Mouse (Mus musculus) hematopoietic stem cell, adult 5-6 weeks (primary cell): ENCODE results near the gene Atp1a2. TPM values are rescaled to one million over a fixed set of nuclear protein-coding genes. Genes with fewer than 3 reads are reported as not detected.
A peak's percentile ranks its signal among the peaks of the same experiment; 100 is the strongest.

ENCODE experiments used
- ATAC-seq, 2 experiments: fragments of 125-278 bp in 1 of 2; replicated peaks in 1 of 2; 2 replicates each; pipeline ENCODE4 v1.8.0; 2016 to 2017; ENCODE audit warnings: inconsistent platforms in 2 of 2, mild to moderate bottlenecking in 2 of 2, moderate number of reproducible peaks in 2 of 2, low read depth in 1 of 2, moderate TSS enrichment in 1 of 2; ENCODE audit not compliant: low FRiP score in 2 of 2, poor library complexity in 2 of 2, severe bottlenecking in 2 of 2, insufficient read depth in 1 of 2, low TSS enrichment in 1 of 2
- total RNA-seq: library from RNA; stranded (forward); fragments of 172-1452, 232-1000 nt; gene quantifications from 2 replicates; pipeline ENCODE4 v1.2.3, GENCODE M21; 2017

Atp1a2 gene
- total RNA-seq: not detected in 2 replicates

DNA sequence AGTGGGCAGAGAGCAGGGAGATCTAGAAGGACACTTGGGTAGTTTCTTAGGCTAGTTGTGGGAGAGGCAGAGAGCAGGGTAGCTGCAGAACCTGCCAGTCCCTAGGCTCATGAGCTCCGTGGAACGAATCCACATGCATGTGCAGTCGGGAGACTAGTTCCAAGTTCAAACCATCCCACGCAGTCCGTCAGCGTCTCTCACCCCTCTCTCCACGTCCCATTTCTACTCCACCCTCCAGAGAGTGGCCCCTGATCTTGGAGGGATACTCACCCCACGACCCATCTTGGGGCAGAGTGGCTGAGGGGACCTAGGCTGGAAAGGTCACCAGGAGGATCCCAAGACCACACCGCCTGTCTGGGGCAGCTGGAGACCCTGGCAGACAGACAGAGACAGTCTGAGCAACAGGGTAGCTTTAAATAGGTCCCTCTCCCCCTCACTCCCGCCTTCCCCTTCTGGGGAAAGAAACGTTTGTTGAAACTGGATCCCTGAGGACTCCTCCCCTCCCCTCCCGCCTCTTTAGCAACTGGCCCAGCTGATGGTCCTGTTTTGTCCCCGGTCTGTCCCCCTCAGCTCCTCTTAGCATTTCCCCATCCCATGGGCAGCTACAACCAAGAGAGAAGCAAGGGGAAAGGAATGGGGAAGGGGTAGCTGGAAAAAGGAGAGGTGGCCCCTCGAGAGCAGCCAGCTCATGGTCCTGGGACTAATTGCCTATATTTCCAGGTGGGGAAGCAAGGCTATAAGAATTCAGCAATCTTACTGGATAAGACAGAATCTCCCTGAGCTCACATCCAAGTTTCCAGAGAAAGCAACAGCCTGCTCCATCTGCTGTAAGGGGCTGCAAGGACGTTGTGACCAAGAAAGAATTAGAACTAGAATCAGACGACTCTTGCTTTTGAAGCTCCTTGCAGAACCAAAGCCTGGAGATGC, at the start of gene Atp1a2:
Gene Atp1a2 (minus strand): TSS at position 454 of the 927 bp plus-strand sequence.
- no peak for ATAC-seq

DNA sequence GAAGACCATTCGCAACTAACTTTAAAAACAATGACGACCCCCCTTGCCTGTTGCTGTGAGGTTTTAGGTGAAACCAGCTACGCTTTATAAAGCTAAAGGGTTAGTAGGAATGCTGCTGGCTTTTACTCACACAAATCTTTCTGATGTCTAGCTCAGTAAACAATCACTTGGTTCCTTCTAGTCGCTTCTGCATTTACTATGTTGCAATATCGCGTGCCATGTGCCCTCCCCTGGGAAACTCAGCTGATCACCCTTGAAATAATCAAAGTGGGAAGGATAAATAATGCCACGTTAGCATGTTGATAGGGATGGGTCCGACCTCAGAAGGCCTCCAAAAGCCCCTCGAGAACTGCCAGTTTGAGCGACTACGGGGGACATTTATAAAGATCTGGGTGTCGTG, 49.5 kb upstream of the Atp1a2 start:
- ATAC-seq: no peak; a peak in 1 of 4 replicates

DNA sequence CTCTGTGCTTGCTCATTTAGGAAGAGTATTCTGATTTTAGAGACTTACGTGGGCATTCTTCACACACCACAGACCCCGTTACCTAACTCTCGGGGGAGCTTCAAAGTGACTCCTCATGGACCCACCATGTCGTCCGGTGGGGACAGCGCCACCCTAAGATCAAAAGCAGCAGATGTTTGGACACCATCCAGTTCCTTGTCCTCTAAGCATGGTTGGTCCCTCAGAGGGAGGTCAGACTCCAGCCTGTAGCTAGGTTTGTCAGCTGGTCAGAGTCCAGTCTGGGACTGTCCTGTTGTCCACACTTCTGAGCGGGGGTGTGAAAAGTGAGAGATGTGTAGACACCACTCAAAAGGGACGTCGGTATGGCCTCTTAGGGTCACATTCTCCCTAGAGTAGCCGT, 48.8 kb upstream of the Atp1a2 start:
- no peak for ATAC-seq

DNA sequence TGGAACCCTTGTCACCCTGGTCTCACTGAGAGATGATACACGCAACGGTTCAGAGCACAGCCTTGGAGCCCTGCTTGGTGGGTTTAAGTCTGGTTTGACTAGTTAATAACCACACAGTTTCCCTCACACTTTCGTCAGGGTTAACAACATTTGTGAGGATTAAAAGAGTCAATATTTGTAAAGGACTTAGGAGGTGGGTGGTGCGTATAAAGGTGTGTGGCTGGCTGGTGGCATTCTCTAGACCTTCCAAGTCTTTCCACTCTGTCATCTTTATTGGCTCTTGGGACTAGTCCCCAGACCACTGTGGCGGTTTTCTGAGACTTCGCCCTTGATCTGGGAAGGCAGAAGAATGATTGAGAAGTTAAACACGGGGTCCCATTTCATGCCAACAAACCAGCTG, 47.0 kb upstream of the Atp1a2 start:
- no peak for ATAC-seq

DNA sequence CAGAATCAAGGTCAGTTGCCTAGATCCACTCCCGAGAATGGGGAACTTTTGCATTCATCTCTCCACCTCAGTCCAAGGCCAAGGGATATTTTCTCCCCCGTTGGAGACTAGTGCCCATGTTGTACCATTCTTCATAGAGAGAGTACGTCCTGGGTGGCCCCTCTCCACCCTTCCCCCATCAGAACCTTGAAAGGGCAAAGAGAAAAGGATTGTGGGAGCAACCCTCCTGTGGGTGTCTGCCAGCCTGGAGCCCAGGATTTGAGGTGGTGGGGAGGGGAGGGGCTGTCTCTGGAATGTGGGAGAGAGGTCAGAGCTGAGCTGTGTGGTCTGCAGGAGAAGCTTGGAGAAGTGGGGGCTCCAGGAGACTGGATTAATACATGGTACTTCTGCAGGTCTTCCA, 46.0 kb upstream of the Atp1a2 start:
- ATAC-seq: no peak

DNA sequence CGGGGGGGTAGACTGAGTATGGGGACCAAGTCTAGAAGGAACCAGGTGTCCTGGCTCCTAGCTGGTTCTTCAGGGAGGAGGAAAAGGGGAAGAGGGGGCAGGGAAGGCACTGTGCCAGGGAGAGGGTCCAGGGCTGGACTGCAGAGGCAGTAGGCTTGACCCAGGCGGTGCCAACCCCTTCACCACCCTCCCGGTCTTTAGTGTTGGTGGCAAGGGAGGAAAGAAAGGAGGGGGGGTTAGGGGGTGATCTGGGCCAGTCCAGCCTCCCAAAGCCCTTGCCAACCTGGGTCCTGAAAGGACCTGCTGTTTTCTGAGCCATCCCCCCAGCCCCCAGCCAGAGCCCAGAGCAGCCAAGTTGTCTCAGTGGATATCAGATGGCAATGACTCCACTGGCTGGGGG, 44.9 kb upstream of the Atp1a2 start:
- no peak for ATAC-seq

DNA sequence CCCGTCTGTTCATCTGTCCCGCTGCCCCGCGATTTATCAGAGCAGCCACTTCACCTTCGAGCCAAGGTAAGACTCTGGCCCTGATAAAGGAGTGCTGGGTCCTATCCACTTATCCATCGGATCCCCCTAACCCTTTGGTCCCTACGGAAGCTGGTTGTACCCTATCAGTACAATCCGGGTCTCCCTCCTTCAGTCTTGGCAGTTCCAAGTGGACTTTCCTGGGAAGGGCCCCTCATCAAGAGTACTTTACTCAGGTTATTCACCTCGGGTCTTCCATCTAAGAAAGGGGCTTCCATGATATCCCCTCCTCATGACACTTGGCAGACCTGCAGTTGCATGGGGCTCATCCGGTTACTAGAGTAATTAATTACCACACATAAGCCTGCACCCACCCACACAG, 43.5 kb upstream of the Atp1a2 start:
- no peak for ATAC-seq

DNA sequence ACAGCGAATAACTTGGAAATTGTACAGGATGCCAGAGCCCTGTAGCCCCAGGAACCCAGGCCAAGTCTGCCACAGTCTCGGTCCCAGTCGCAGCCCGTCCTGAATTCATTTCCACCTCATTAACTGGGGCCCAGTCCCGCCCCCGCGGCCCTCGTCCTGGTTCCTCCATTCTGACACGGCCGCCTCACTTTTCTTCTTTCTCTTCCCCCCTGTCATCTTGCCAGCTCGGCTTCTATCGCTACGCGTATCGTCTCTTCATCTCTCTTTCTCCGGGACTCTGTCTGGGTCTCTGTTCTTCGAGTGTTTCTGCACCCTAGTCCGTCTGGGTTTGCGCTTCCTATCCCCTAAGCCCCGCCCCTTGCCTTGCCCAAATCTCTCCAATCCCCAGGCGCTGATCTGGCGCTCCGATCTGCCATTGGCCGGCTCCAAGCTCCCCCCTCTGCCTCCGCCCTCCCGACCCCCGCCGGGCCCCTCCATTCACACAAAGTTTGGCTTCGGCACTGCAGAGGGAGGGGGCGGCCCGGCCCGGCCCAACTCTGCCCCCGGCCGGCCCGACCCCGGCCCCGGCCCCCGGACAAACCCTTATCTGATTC, 43.0 kb upstream of the Atp1a2 start, which contains the start of gene Kcnj10:
Gene Kcnj10 (plus strand): TSS at position 482 of the 593 bp plus-strand sequence.
- peak; percentile 92 to 94 for ATAC-seq

DNA sequence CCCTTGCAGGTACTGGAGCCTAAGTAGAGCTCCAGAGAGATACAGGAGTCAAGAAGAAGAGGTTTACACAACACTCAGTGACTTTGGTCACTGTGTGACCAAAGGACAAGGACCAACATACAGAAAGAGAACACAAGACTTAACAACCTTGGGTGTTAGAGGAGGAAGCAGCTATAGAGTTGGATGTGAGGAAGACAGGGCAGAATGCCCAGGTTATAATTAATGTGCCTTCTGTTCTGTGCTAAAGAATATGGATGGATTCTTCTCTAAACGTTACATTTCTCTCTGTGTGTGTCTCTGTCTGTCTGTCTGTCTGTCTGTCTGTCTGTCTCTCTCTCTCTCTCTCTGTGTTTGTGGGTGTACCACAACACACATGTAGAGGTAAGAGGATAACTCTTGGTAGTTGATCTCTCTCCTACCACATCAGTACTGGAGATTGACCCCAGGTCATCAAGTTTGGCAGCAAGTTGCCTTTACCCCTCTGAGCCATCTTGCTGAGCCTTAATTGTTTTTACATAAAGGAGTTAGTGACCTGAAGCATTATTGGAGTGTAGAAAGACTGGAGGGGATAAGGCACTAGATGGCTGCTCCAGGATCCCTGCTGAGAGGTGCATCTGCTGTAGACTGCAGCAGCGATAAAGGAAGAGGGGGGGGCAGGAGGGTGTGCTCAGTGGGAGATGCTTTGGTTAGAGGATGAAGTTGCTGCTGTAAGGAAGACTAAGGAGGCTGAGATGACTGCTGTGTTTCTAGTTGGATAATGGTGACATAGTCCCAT, 39.7 kb upstream of the Atp1a2 start:
- ATAC-seq: no peak

DNA sequence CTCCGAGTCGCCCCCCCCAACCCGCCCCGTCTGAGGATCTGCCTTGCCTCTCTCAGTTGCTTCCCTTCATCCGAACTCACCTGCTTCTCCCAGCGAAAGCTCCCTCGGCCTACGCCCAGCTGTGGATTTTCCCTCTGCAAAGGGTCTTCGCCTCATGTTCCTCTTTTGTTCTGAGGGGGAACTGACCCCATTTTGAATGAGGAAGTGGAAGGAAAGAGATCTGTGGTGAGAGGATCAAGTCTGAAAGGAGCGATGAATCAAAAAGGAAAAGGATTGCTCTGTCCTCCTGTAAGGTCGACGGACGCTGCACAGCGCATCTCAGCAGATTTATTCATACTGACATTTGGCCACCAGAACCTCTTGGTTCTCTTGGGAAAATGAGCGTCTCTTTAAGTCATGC, 37.9 kb upstream of the Atp1a2 start:
- peak; percentile 38 to 50; a peak in 2 of 4 replicates for ATAC-seq

DNA sequence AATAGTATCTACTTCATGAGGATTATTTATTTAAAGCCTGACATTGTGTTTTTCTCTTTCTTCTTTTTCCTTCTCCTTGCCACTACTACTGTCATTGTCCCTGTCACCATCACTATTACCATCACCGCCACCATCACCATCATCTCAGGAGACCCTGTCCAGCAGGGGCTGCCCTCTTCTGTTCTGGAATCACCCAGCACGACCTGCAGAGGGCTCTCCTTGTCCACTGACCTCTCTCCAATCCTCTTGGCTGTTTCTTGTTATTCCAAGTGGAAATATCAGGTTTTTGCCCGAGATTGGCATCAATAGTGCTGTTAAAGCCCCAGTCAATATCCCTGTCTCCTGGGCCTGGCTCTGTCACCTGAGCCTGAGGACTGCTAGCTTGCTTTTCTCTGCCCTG, 35.6 kb upstream of the Atp1a2 start:
- ATAC-seq: no peak

DNA sequence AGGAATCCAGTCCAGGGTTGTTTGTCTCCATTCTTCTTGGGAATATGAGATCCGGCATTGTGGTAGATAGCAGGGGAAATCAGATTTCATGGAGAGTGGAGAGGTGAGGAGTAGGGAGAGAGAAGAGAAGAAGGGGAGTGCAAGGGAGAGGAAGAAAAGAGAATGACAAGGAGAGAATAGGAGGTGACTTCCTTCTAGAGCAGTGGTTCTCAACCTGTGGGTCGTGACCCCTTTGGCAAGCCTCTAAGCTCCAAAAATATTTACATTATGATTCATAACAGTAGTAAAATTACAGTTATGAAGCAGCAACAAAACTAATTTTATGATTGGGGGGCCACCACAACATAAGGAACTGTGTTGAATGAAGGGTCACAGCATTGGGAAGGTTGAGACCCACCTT, 35.1 kb upstream of the Atp1a2 start:
- no peak for ATAC-seq

DNA sequence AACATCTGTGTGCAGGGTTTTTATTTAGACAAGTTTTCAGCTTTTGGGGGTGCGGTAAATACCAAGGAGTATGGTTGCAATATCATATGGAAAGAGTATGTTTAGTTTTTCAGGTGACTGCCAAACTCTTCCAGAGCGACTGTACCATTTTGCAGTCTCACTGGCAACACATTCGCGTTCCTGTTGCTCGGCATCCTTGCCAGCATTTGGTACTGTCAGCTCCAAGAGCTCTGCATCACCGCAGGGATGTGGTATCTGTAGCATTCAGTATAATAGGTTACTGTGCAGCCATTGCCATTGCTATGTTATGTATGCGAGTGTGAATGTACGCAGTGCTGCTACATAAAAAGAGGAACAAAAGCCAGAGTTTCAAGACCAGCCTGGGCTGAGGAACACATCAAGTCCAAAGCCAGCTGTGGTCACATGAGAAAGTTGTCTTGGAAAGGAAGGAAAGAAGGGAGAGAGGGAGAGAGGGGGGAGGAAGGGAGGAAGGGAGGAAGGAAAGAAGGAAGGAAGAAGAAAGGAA, 33.6 kb upstream of the Atp1a2 start:
- ATAC-seq: peak; percentile 48 to 51; a peak in 2 of 4 replicates

DNA sequence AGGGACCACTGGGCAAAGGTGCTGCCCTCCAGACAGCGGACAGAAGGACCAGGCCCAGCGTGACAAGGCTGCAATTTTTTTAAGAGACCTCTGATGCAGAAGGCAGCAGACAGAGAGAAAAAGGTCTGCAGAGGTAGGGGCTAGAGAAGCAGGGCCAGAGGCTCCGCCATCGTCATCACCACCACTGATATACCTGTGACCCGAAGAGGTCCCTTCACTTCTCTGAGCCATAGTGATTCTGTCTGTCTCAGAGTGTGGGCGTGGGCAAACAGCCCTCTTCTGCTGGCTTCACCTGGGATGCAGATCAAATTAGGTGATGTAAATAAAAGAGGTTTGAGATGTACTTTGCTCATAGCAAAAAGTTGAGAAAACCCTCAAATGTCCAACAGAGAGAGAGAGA, 31.8 kb upstream of the Atp1a2 start:
- ATAC-seq: no peak

DNA sequence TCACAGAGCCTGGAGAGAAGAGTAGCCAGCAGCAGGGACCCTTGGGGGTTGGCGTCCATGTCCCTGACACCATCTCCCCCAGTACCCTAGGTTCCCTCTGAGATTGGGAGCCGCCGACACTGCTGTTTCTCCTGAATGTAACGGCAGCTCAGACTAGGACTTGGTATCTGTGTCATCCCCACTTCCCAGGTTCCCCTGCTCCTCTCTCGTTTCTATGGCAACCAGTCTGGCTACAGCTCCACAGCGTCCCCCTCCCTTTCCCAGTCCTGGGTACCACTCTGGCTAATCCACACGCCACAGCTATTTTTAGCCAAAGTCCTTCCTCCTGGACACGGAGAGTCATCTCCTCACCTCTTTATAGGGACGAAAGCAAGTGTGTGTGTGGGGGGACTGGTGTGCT, 31.3 kb upstream of the Atp1a2 start, which contains the start of gene Kcnj9:
Gene Kcnj9 (minus strand): TSS at position 188 of the 400 bp plus-strand sequence.
- ATAC-seq: no peak

DNA sequence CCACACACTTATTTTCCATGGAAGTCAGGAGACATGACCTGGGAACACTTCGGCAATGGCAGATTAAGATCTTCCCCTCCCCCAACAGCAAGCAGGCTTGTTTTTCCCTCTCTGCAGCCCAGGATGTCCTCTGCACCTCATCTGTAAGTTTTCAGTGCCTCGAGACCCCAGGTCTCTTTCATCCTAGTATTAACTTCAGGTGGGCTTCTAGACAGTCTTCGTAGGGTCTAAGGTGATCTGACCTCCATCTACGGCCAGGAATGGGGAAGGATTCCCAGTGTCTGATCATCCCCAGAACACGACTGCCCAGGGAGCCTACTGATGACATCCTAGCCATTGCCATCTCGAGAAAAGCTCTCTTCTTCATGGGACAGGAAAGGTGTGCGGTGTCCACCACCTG, 30.6 kb upstream of the Atp1a2 start:
- no peak for ATAC-seq

DNA sequence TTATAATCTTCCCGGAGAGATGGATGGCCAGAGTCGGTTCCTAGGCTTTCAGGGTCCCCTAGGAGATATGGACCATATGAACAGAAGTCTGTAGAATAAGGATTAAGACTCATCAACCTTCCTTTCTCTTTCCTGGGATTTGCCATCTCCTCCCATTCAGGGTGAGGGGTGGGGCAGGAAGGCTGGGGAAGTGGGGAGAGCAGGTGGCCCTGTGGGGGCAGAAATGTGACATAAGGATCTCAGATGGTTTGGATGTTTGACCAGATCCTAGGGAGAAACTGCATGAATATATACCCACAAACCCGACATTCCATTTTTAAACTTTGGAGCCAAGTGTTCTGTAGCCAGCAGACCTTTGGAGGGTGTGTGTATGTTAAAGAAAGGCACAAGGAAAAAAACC, 30.2 kb upstream of the Atp1a2 start:
- no peak for ATAC-seq
